Mouse (Mus musculus) CH12F3 (cell line): ENCODE data around the gene Atn1.

Source experiments
- in situ Hi-C: fragments of 300-500 bp; cut with MboI; formaldehyde crosslinking; loops from 2 replicates; pipeline ENCODE4 v1.14.3; 2020; ENCODE audit warnings: low sequenced_read_pairs

The Atn1 gene

DNA sequence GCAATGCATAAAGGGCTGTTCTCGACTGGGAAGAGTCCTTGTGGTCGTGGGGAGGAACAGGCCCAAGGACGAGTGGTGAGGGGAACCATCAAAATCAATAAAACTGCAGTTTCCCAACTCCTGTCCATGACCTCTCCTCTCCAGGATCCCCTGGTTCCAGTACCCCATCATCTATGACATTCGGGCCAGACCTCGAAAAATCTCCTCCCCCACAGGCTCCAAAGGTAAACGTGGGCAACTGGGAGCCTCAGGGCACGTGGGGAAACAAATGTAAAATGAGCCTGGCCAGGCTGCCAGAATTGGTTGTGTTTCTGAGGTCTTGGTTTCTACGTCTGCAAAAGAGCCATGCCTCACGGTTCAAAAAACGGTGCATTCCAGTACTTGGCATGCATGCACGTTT lies 43.4 kb downstream of the Atn1 start:
- in situ Hi-C loops = no loop called here

DNA sequence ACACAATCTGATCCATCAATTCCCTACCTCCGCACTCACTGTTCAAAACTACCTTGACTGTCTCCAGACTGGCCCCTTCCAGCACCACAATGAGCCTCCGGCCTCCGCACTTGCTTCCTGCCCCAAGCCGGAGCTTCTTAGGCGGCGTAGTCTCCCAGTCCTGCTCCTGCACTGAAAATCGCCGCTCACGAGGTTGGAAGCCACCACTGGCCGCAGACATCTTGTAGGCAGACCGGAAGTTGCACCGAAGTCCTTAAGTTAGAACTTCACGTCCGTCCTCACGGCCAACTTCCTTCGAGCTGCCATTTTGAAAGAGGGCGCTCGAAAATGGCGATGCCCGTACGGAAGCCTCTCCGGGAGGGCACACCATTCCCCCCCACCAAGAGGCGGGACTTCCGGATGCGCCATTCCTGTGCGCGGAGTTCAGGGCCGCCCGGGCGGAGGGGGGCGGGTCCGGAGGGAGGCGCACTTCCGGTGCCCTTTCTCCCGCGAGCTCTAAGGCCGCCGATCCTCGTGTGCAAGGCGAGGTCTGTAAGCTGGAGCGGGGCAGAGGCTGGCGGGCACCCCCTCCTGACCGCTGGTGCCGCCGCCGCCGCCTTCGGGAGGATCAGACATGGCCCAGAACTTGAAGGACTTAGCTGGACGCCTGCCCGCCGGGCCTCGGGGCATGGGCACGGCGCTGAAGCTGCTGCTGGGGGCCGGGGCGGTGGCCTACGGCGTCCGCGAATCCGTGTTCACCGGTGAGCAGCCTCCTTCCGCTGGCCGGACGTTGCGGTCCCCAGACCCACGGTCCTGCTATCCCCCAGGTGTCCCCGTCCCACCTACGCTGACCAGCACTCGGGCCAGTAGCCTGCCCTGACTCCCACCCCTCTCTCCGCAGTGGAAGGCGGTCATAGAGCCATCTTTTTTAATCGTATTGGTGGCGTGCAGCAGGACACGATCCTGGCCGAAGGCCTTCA lies 44.2 kb downstream of the Atn1 start, which contains the start of the genes Emg1 and Phb2:
Gene Emg1, minus strand, starts transcription at position 355 of the 959 bp plus-strand sequence.
Gene Phb2, plus strand, starts transcription at position 513 of the 959 bp plus-strand sequence.
- in situ Hi-C loops = no loop called here

GRCm38 (mm10) chr6:124708289-124708889 lies 47.9 kb downstream of the Atn1 start:
- in situ Hi-C loops = no loop called here

DNA sequence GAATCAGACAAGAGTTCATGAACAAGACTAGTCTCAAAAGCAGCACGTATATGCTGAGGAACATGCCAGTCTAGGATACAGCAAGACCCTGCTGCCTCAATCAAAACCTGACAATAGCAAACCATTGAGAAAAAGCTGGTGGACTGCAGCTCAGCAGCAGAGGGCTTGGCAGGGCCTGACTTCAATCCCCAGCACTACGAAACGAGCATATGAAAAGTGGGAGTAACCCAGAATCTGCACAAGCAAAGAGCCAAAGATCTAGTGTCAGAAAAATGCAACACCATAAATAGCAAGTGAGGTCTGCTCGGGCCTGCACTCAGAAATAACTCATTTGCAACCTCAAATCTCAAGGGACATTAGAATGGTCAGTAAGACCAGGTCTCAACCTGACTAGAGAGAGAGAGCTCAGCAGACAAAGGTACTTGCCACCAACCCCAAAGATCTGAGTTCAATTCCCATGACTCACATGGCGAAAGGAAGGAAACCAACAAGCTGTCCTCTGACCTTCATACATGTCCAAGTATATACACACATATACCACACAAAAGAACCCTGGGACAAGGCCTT lies 50.2 kb downstream of the Atn1 start:
- in situ Hi-C loops = no loop called here

DNA sequence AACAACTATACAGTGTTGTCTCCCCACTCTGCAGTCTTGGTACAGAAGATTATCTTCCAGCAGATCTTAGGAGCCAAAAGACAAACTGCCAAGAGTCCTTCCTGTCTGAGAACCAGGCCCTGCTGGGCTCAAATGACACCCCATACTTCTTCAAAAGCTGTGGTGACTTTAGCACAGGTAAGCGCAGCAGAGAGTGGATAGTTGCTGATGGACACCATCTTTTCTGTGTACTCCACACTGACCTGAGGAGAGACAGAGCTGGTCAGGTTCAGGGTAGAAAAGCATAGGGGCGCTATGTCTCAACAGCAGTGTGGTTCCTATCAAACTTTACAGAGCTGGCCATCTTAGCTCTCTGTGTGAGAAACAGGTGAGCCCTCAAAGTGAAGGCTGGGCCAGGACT lies 51.9 kb downstream of the Atn1 start:
- in situ Hi-C loops = no loop called here

- in situ Hi-C loops = no loop called here
Observed at GRCm38 (mm10) chr6:124703789-124704188, 52.5 kb downstream of the Atn1 start.

GRCm38 (mm10) chr6:124702784-124703103 lies 53.6 kb downstream of the Atn1 start:
- in situ Hi-C loops = no loop called here

GRCm38 (mm10) chr6:124702102-124702783 lies 54.1 kb downstream of the Atn1 start:
- in situ Hi-C loops = no loop called here

DNA sequence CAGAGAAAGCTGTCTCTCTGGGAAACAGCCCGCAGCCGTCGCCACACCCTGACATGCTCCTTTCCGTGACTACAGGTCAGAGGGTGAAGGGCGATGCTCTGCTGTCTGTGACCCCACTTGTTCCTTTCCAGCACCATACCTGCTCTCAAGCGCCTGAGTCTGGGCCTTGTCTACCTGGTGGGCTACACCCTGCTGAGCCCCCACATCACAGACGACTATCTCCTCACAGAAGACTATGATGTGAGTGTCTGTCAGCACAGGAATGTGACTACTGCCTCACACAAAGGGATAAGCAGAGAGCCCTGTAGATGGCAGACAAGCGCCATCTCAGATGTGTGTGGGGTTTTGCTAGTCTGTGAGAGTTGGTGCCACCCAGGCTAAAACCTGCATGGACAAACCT lies 55.0 kb downstream of the Atn1 start:
- in situ Hi-C loops = no loop called here

DNA sequence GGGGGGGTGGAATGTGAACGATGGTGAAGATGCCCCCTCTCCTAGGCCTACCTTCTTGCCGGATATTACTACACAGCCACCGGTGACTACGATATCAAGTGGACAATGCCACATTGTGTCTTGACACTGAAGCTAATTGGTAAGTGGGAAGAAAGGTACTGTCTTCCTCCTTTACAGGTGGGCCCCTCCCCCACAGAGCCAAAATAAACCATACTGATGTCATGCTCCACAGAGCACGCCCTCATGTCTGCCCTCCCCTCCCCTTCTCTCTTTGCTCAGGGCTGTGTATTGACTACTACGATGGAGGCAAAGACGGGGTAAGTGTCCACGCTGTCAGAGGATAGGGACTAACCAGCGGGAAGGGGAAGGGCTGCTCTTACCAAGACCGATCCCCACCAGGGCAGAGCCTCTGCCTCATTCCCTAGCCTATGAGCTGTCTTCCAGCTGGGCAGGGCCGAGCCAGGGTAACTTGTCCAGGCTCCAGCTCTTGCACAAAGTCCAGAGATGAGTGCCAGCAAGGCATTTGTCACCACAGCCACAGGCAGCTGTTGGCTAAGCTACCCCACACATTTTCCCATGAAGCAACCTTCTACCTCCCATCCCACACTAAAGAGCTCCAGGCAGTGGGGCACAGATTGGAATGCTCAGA lies 56.2 kb downstream of the Atn1 start:
- in situ Hi-C loops = no loop called here

DNA sequence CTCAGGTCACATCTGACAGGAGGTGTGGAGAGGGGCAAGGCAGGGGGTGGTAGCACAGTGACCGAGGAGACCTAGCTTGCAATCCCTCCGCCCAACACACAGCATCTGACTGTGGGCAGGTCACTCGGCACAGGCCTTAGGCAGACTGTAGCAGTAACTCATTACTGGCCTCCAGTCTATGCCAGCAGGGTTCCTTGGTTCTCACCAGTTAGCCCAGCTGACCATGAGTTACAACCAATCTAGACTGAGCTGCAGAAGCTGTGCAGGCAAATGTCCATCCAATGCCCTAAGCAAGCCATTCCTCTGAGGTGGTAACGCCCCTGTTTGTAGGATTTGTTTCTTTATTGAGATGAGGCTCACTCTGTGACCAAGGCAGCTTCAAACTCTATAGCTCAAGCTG lies 57.0 kb downstream of the Atn1 start:
- in situ Hi-C loops = no loop called here

GRCm38 (mm10) chr6:124698751-124699150 lies 57.6 kb downstream of the Atn1 start:
- in situ Hi-C loops = no loop called here

GRCm38 (mm10) chr6:124696441-124697150 lies 59.7 kb downstream of the Atn1 start:
- in situ Hi-C loops = no loop called here

DNA sequence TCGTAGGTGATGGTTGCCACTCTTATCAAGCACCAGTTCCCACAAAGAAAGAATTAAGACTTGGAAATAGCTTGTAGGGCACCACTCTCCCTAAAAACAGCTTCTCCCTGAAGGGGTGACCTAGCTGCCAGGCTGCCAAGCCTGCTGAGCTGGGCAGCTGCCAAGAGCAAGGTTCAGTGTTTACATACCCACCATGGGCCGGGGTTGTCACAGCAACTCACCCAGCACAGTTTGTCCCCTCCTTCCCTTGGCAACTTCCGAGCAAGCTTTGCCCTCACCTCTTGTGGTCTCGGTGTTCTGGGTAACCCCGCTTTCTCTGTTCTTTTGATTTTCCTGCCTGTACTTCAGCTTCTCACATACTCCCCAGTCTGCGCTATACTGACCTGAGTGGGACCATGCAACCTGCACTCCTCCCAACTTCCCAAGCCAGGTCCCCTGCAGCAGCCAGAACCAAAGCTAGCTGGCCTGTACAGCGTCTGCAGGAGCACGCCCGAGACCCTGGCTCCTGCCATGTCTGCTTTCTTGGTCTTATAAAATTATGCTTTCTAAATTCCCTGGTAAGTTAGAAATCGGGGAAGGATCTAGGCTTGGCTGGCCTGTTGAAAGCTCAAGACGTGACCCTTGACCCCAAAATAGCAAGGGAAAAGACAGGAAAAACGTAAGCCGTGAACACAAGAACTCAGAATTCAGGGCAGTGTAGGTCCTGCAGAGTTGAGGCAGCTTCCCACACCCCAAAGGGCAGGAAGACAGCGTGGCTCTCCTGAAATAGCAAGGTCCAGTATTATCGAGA lies 62.0 kb downstream of the Atn1 start:
- in situ Hi-C loops = no loop called here

- in situ Hi-C loops = no loop called here
Observed at GRCm38 (mm10) chr6:124693243-124693981, 62.9 kb downstream of the Atn1 start.
